Mouse (Mus musculus): ENCODE measurements around the gene Gm20914.
"Not testable (repeated sequence)": the region's sequence is repeated elsewhere in the genome, so short reads cannot be mapped to it uniquely, and the experiment has no call there.

Gene Gm20914

DNA sequence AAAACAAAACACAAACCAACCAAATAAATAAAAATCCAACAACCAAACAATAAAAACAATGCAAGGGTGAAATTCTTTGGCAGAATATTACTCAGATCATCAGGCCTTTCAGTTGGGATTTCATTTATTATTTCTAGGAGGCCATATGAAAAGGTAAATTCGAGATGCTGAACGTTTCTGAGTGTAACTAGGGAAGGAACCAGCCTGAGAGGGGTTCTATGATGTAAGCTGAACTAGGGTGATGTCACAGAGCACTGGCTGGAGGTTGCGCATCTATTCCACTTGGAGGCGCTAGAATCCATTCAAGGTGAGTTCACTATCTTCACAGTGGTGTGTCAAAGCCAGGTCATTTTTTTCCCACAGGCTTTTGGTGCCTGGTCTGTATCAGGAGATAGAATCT lies at the start of gene Gm20914:
Gene Gm20914, plus strand, starts transcription at position 301 of the 400 bp plus-strand sequence.
- DNase-seq = not testable (repeated sequence)
